Mouse (Mus musculus) ES-Bruce4 (cell line): ENCODE data around the gene Gm364.

Experiments used
- CTCF ChIP-seq: IDR thresholded peaks from one replicate; pipeline ENCODE4 v1.8.1; 2011; ENCODE audit warnings: low read depth, low read length
- EP300 ChIP-seq: IDR thresholded peaks from 2 replicates; pipeline ENCODE4 v1.6.1; 2011; ENCODE audit warnings: low read depth, low read length; ENCODE audit not compliant: insufficient read depth
- POLR2A ChIP-seq: IDR thresholded peaks from one replicate; pipeline ENCODE4 v1.8.1; 2011; ENCODE audit warnings: low read length; ENCODE audit not compliant: insufficient read depth

- no peak for TF ChIP-seq POLR2A
- TF ChIP-seq CTCF: no peak
- no peak for TF ChIP-seq EP300
Measured at GRCm38 (mm10) chrX:57403651-57404050, 5.3 kb upstream of the Gm364 start.
